9 mouse cellular contexts compared by ENCODE assay signal in genomic region chr9:16028394-16028911, GRCm38 (mm10).
DNase-seq lines count a peak whose midpoint lies in the region; ATAC-seq and TF ChIP-seq lines count a peak whose summit lies in the region.
"Had no signal": no experiment of that assay in that cellular context is flagged by ENCODE, and none has a peak within 500 bp of the region (broad histone marks: within the 10 kb centered on the region; RNA-seq: fewer than 3 reads in every experiment).

No protein-coding gene starts in this region.

- DNase-seq in kidney, adult 18-20 months, result no peak
- DNase-seq in frontal cortex, postnatal 10 days (ENCODE audit: low spot score in 2 of 2), result peak; percentile 16 to 27
- DNase-seq in hindbrain, postnatal 0 days (ENCODE audit: low spot score), result peak; percentile 46
- DNase-seq in thymus, postnatal 36 days, result no peak
- no peak for DNase-seq in adrenal gland, adult 18-20 months (ENCODE audit: low spot score in 2 of 2)
- DNase-seq in c-Kit-positive CD71-positive TER-119-positive erythroid progenitor cells, embryonic 14.5 days (ENCODE audit: low spot score), result no peak

- ATAC-seq in kidney, embryonic 16.5 days (ENCODE audit: low FRiP score, low TSS enrichment), result peak; percentile 73; the same call in 1 of the 2 replicates
- ATAC-seq in hindbrain, postnatal 0 days, result peak; percentile 58; the same call in 1 of the 2 replicates
- peak; percentile 42; the same call in 1 of the 2 replicates for ATAC-seq in neural tube, embryonic 15.5 days (ENCODE audit: low FRiP score)

- no peaks in the 10 kb centered on the region for H3K36me3 ChIP-seq in kidney, embryonic 16.5 days (ENCODE audit: insufficient read depth, low read length)
- H3K36me3 ChIP-seq in hindbrain, postnatal 0 days (ENCODE audit: insufficient read depth, low read length), result no peaks in the 10 kb centered on the region
- no peaks in the 10 kb centered on the region for H3K36me3 ChIP-seq in neural tube, embryonic 15.5 days
- H3K36me3 ChIP-seq: liver, embryonic 15.5 days had no signal

- peaks cover 11% of the 10 kb centered on the region; the same call in 1 of the 2 replicates for H3K4me1 ChIP-seq in kidney, embryonic 16.5 days (ENCODE audit: insufficient read depth, low read length)
- H3K4me1 ChIP-seq in hindbrain, postnatal 0 days (ENCODE audit: insufficient read depth, low read length), result no peaks in the 10 kb centered on the region
- peaks cover 11% of the 10 kb centered on the region for H3K4me1 ChIP-seq in neural tube, embryonic 15.5 days
- H3K4me1 ChIP-seq: liver, embryonic 15.5 days had no signal

- H3K4me2 ChIP-seq in kidney, embryonic 16.5 days (replicated peaks; ENCODE audit: low read depth, low read length), result no peak overlapping the region
- H3K4me2 ChIP-seq in hindbrain, postnatal 0 days (ENCODE audit: low read depth, low read length), result no peak overlapping the region
- H3K4me2 ChIP-seq in neural tube, embryonic 15.5 days, result no peak overlapping the region
- H3K4me2 ChIP-seq: liver, embryonic 15.5 days had no signal

- H3K4me3 ChIP-seq in kidney, embryonic 16.5 days (ENCODE audit: low read length), result no peak overlapping the region
- no peak overlapping the region for H3K4me3 ChIP-seq in hindbrain, postnatal 0 days (ENCODE audit: low read length)
- H3K4me3 ChIP-seq in neural tube, embryonic 15.5 days (replicated peaks), result no peak overlapping the region
- H3K4me3 ChIP-seq: liver, embryonic 15.5 days had no signal

- TF ChIP-seq CTCF in hindbrain, postnatal 0 days (IDR thresholded peaks at IDR 0.05; ENCODE audit: low read depth), result peak; percentile 30; the same call in 1 of the 2 replicates

- H3K9ac ChIP-seq in kidney, embryonic 16.5 days (replicated peaks; ENCODE audit: low read length), result no peak overlapping the region
- no peak overlapping the region for H3K9ac ChIP-seq in hindbrain, postnatal 0 days (replicated peaks; ENCODE audit: low read length)
- H3K9ac ChIP-seq in neural tube, embryonic 15.5 days (replicated peaks), result no peak overlapping the region
- H3K9ac ChIP-seq: liver, embryonic 15.5 days had no signal

- H3K9me3 ChIP-seq in kidney, embryonic 16.5 days (ENCODE audit: low read length), result no peaks in the 10 kb centered on the region
- H3K9me3 ChIP-seq in hindbrain, postnatal 0 days (ENCODE audit: low read length), result no peaks in the 10 kb centered on the region
- no peaks in the 10 kb centered on the region for H3K9me3 ChIP-seq in neural tube, embryonic 15.5 days (replicated peaks)
- H3K9me3 ChIP-seq: liver, embryonic 15.5 days had no signal

- WGBS in kidney, embryonic 16.5 days, result 22% methylated on average over 4 of the region's 4 CpGs
- WGBS in hindbrain, postnatal 0 days, result 35% methylated on average over 4 of the region's 4 CpGs
- 40% methylated on average over 4 of the region's 4 CpGs for WGBS in neural tube, embryonic 15.5 days

- no peaks in the 10 kb centered on the region for H3K27me3 ChIP-seq in kidney, embryonic 16.5 days (ENCODE audit: insufficient read depth, low read length)
- H3K27me3 ChIP-seq in hindbrain, postnatal 0 days (ENCODE audit: insufficient read depth, low read length), result no peaks in the 10 kb centered on the region
- H3K27me3 ChIP-seq in neural tube, embryonic 15.5 days (replicated peaks), result no peaks in the 10 kb centered on the region
- H3K27me3 ChIP-seq: liver, embryonic 15.5 days had no signal

- peak overlapping the region; percentile 44 for H3K27ac ChIP-seq in kidney, embryonic 16.5 days (ENCODE audit: low read length)
- no peak overlapping the region for H3K27ac ChIP-seq in hindbrain, postnatal 0 days
- peak overlapping the region; percentile 45; the same call in 1 of the 2 replicates for H3K27ac ChIP-seq in neural tube, embryonic 15.5 days (replicated peaks)
- H3K27ac ChIP-seq: liver, embryonic 15.5 days had no signal

Comparison
In these comparisons a context has a peak if more than half of its experiments do, and no peak if none do; other contexts are left out.
1. DNase-seq: peak in frontal cortex, postnatal 10 days (2 of 2) and hindbrain, postnatal 0 days (single experiment); none in kidney, adult 18-20 months (single experiment), thymus, postnatal 36 days (0 of 2), adrenal gland, adult 18-20 months (0 of 2) and c-Kit-positive CD71-positive TER-119-positive erythroid progenitor cells, embryonic 14.5 days (single experiment).
2. Peak in every context shown above with its lines, with median percentiles within 50 percentile points of each other: ATAC-seq.